Mouse (Mus musculus) forebrain, embryonic 11.5 days (tissue): Measurements from ENCODE around the gene 5330417H12Rik. TPM values are rescaled to one million over a fixed set of nuclear protein-coding genes. Genes with fewer than 3 reads are reported as not detected.

Source experiments
- ATAC-seq: fragments of 200-750 bp; cut with Nextera tagmentation; replicated peaks from 2 replicates; pipeline ENCODE4 v1.8.0; 2017; ENCODE audit warnings: moderate TSS enrichment; ENCODE audit not compliant: low FRiP score
- DNase-seq: peaks from one replicate; pipeline ENCODE4 v3.0.0-alpha.2; 2017; ENCODE audit warnings: low spot score
- H3K27ac ChIP-seq: fragments of 300-500 bp; sonication (generic); 2 replicates; pipeline ENCODE4 v1.5.1; 2014; ENCODE audit warnings: low read depth, low read length
- H3K27me3 ChIP-seq: fragments of 300-500 bp; sonication (generic); 2 replicates; pipeline ENCODE4 v1.6.1; 2014; ENCODE audit warnings: mild to moderate bottlenecking, low read length, mixed read lengths; ENCODE audit not compliant: control insufficient read depth, insufficient read depth
- H3K36me3 ChIP-seq: fragments of 300-500 bp; sonication (generic); 2 replicates; pipeline ENCODE4 v1.6.1; 2014; ENCODE audit warnings: mild to moderate bottlenecking, low read length, moderate library complexity, mixed read lengths; ENCODE audit not compliant: control insufficient read depth, insufficient read depth
- H3K4me1 ChIP-seq: fragments of 300-500 bp; sonication (generic); replicated peaks from 2 replicates; pipeline ENCODE4 v1.6.1; 2014; ENCODE audit warnings: low read length, mixed read lengths; ENCODE audit not compliant: control insufficient read depth, insufficient read depth
- H3K4me2 ChIP-seq: fragments of 300-500 bp; sonication (generic); 2 replicates; pipeline ENCODE4 v1.6.1; 2014; ENCODE audit warnings: low read depth, mild to moderate bottlenecking, low read length, moderate library complexity, mixed read lengths; ENCODE audit not compliant: severe bottlenecking
- H3K4me3 ChIP-seq: fragments of 300-500 bp; sonication (generic); 2 replicates; pipeline ENCODE4 v1.5.1; 2014; ENCODE audit warnings: low read depth, low read length
- H3K9ac ChIP-seq: fragments of 300-500 bp; sonication (generic); 2 replicates; pipeline ENCODE4 v1.6.1; 2014; ENCODE audit warnings: low read length
- H3K9me3 ChIP-seq: fragments of 300-500 bp; sonication (generic); 2 replicates; pipeline ENCODE4 v1.6.1; 2016; ENCODE audit warnings: low read length, mixed read lengths; ENCODE audit not compliant: control insufficient read depth
- WGBS: fragments of 180-500 bp; shearing (Covaris S2); extraction: QIAGEN DNeasy Blood & Tissue Kit; methylation state at CpG from one replicate; pipeline ENCODE4 v1.1.7; 2014; 5-methylcytosine and 5-hydroxymethylcytosine counted together
- polyA plus RNA-seq: library from polyadenylated mRNA; unstranded; fragments of >200 nt; fragmentation: Nextera tagmentation; extraction: Ambion mirVana; gene quantifications from 2 replicates; pipeline ENCODE4 v1.2.1, GENCODE M21; 2014

Gene 5330417H12Rik
- polyA plus RNA-seq, 1 experiment from 2014 or later: not detected

DNA sequence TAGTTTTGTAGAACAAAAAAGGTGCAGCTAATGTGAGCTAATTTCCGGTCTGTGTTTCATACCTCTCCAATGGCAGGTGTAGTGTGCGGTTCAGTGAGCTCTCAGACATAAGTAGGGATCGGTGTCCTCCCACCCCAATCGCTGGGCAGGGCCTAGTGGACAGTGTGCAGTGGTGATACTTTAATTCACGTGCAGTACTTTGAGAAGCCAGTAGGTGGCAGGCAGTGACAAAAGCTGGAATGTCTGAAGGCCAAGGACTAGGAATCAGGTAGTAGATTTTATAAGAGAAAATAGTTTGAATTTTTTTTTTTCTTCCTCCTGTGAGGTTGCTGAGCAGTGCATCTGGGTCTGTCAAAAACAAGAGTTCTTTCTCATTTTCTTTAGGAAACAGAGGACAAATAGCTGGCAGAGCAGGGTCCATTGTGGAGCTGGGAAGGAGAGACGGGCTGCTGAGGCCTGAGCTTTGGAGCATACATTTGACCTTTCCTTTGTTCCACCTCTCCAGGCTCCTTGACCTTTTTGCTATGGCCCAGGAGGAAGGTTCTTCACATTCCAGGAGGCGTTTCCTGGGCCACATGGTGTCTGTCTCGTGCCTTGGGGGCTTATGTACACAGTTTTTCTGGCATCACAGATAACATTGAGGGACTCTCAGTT lies 36.4 kb upstream of the 5330417H12Rik start:
- Histone ChIP-seq H3K4me2 (no peak overlapping the region), H3K9ac (no peak overlapping the region), H3K4me3 (no peak overlapping the region), H3K27me3 (no peaks in the 10 kb centered on the region), H3K4me1 (peaks cover 9% of the 10 kb centered on the region), H3K36me3 (no peaks in the 10 kb centered on the region), H3K27ac (no peak overlapping the region), H3K9me3 (no peaks in the 10 kb centered on the region)
- 12% methylated on average over 8 of the region's 8 CpGs for WGBS
- DNase-seq: peak; percentile 85
- peak; percentile 68 for ATAC-seq

DNA sequence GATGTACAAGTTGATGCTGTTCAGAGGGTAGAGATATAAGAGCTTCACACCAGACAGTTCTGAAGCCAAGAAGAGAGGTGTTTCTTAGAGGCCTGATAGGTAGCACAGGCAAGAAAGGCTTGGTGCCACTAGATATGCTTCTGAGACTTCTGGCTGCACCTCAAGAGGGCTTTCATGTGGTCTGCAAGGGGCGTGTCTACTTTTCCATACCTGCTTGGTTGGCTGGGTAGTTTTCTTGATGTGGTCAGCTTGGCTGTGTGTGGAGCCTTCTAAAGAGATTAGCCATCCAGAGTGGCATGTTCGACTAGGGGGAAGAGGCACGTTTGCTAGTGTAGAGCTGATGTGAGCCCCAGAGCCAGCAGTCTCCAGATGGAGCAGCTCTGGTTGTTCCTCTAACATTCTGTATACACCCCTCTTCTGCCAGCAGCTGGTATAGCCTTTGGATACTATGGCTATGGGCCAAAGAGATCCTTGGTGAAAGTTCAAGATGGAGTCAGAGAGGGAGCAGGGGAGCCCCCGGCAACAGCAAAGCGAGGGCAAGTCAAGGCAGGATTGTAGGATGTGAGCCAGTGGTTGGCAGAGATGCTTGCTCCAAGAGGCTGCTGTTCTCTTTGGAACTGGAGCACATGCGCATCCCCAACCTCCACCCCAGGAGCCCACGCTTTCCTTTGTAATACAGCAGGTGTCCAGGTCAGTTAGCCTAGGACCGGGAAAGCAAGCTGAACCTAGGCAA lies 34.4 kb upstream of the 5330417H12Rik start:
- Histone ChIP-seq H3K27ac (no peak overlapping the region), H3K36me3 (no peaks in the 10 kb centered on the region), H3K4me3 (no peak overlapping the region), H3K9me3 (no peaks in the 10 kb centered on the region), H3K4me2 (no peak overlapping the region), H3K27me3 (no peaks in the 10 kb centered on the region), H3K4me1 (no peaks in the 10 kb centered on the region), H3K9ac (no peak overlapping the region)
- DNase-seq (no peak), ATAC-seq (no peak)
- WGBS: 87% methylated on average over 8 of the region's 8 CpGs

DNA sequence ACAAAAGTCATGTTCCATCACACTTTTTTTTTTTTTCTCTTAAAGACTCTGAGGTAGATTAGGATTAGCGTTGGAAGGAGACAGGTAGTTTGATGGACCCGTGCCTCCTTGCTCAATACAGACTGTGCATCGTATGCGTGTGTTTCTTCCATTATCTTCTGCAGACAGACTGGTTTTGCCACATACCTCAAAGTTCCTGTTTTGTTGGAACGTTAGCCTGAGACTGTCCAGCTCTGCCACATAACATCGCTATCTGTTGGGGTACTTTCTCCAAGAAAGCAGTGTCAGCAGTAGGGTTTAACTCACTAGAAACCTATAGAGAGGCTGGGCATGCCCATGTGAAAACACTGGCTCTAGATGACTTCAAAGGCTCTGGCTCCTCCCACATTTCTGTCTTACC lies 31.5 kb upstream of the 5330417H12Rik start:
- no peak overlapping the region for H3K4me3 ChIP-seq
- ATAC-seq: no peak

DNA sequence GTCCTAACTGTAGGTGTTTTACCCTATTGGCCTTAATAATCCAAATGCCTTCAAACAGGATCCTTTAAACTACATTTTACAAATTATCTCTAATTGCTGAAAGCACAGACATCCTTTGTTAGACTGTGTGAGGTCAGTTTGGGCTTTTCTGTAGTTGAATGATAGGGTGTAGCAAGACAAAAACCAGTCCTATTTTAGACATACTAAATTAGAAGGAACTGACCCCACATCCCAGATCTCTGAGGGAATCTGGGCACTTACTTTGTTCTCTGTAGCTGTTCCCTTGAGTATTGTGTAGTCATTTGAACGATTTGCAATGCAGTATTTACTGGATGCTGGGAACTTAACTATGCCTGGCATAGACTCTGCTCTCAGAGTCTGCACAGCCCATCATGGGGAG lies 26.9 kb upstream of the 5330417H12Rik start:
- Histone ChIP-seq H3K4me1 (no peaks in the 10 kb centered on the region), H3K27me3 (no peaks in the 10 kb centered on the region), H3K4me2 (no peak overlapping the region), H3K27ac (no peak overlapping the region), H3K4me3 (no peak overlapping the region), H3K9me3 (no peaks in the 10 kb centered on the region), H3K9ac (no peak overlapping the region), H3K36me3 (no peaks in the 10 kb centered on the region)
- no peak for DNase-seq
- ATAC-seq: no peak
- WGBS: 71% methylated on average over 1 of the region's 1 CpGs

More for the DNA sequence above, 31.5 kb upstream of the 5330417H12Rik start:
- no peaks in the 10 kb centered on the region for H3K9me3 ChIP-seq
- no peaks in the 10 kb centered on the region for H3K4me1 ChIP-seq
- H3K27me3 ChIP-seq: no peaks in the 10 kb centered on the region
- 91% methylated on average over 6 of the region's 6 CpGs for WGBS
- H3K27ac ChIP-seq: no peak overlapping the region
- DNase-seq: no peak
- no peak overlapping the region for H3K9ac ChIP-seq
- no peak overlapping the region for H3K4me2 ChIP-seq
- H3K36me3 ChIP-seq: no peaks in the 10 kb centered on the region

DNA sequence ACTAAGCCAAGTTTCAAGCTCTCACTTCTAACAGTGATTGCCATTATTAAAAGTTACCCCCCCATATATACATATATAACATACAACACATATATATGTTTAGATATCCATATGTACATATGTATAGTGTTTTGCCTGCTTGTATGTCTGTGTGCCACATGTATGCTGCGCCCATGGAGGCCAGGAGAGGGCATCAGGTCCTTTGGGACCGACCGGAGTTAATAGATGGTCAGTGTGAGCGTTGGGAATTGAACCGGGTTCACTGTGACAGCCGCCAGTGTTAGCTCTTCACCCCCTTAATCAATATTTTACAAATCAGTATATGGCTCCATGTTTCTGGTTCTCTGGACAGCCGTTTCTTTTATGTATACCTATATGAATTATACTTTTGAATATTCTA lies 25.0 kb upstream of the 5330417H12Rik start:
- Histone ChIP-seq H3K27ac (no peak overlapping the region), H3K4me3 (no peak overlapping the region), H3K36me3 (no peaks in the 10 kb centered on the region), H3K4me1 (no peaks in the 10 kb centered on the region), H3K4me2 (no peak overlapping the region), H3K9ac (no peak overlapping the region), H3K9me3 (no peaks in the 10 kb centered on the region), H3K27me3 (no peaks in the 10 kb centered on the region)
- ATAC-seq: no peak
- 84% methylated on average over 7 of the region's 7 CpGs for WGBS
- no peak for DNase-seq

DNA sequence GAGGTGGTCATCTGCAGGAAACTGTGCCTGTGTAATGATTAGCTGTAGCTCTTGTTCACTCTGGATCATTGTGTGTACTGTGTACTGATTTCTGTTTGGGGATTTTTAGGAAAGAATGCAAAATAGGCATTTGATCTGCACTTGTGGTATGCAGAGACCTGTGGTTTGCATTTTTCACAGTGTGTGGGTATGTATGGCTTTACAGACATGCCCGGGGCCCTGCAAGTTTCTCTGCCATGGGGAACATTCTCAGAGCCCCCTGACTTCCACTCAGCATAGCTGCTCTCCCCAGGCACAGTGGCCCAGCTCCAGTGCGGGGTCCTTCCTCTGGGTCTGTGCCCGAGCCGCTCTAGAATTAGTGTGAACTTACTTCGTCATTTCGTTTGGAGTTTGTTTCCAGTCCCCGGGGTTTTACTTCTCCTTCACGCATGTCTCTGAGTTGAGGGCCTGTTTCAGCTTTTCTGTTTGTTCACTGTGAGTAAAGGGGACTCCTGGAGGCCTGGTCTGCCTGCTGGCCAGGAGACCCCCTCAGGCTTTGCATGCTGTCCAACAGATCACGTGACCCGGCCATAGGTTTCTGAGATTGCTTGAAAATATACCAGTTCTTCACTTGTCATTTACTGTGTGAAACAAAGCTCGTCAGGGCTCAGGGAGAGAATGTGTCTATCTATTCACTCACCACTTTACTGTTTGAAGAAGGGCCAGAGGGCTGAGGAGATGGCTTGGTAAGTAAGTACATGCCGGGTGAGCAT lies 24.2 kb upstream of the 5330417H12Rik start:
- Histone ChIP-seq H3K27me3 (no peaks in the 10 kb centered on the region), H3K9ac (no peak overlapping the region), H3K4me2 (no peak overlapping the region), H3K4me3 (no peak overlapping the region), H3K9me3 (no peaks in the 10 kb centered on the region), H3K27ac (no peak overlapping the region), H3K4me1 (no peaks in the 10 kb centered on the region), H3K36me3 (no peaks in the 10 kb centered on the region)
- 87% methylated on average over 12 of the region's 12 CpGs for WGBS
- ATAC-seq (no peak), DNase-seq (no peak)

DNA sequence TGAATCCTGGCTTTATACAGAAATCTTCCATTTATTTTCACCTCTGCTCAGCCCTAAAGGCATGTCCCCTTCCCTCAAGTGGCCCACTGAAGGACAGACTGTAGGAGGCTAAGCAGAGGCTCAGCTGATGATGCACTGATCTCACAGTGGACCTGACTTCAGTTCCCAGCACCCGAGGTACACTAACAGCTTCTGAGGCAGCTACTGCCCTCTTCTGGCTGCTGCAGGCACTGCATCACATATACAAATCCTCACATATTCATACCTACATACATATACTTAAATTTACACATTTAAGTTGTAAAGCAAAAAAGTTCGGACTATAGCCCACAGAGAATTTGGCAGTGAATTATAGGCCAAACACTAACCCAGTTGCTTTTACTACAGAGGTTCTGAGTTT lies 20.0 kb upstream of the 5330417H12Rik start:
- Histone ChIP-seq H3K27ac (no peak overlapping the region), H3K9ac (no peak overlapping the region), H3K9me3 (no peaks in the 10 kb centered on the region), H3K27me3 (no peaks in the 10 kb centered on the region), H3K4me1 (no peaks in the 10 kb centered on the region), H3K36me3 (no peaks in the 10 kb centered on the region), H3K4me3 (no peak overlapping the region), H3K4me2 (no peak overlapping the region)
- ATAC-seq: no peak
- WGBS: 91% methylated on average over 2 of the region's 2 CpGs
- no peak for DNase-seq

DNA sequence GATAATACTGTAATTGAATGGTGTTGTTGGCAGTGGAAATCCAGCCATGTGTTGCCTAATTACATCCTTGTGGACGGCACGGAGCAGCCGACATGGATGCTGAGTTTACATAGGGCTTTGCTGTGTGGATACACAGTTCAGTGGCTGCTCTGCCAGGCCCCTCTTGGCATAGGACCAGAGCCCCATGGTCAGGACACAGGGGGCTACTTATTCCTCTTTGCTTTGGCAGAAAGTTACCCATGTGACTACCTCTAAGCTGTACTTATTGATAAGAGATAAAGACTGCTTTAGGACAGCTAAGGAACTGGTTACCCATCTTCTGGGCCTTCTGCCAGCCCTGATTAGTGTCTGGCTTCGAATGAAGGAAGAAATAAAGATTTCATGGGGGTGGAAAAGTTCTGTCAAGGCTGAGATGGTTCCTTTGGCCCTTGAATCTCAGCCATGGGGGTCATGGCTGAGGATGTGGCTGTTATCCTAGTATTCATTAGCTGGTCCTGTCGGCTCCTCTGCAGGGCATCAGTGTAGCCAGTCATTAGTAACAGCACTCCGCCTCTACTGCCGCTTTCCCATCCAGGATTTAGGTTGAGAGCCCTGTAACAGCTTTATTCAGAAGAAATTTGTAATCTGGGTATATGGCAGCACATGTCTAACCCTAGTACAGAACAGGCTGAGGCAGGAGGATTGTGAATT lies 17.8 kb upstream of the 5330417H12Rik start:
- Histone ChIP-seq H3K27me3 (no peaks in the 10 kb centered on the region), H3K36me3 (no peaks in the 10 kb centered on the region), H3K9me3 (no peaks in the 10 kb centered on the region), H3K9ac (no peak overlapping the region), H3K4me2 (no peak overlapping the region), H3K4me1 (no peaks in the 10 kb centered on the region), H3K4me3 (no peak overlapping the region), H3K27ac (no peak overlapping the region)
- ATAC-seq (no peak), DNase-seq (no peak)
- WGBS: 85% methylated on average over 7 of the region's 7 CpGs
